Mouse (Mus musculus) layer of hippocampus, postnatal 36 days (tissue): ENCODE results near the gene Tubb4a. TPM values are rescaled to one million over a fixed set of nuclear protein-coding genes. Genes with fewer than 3 reads are reported as not detected.
"Not testable (repeated sequence)": the region's sequence is repeated elsewhere in the genome, so short reads cannot be mapped to it uniquely, and the experiment has no call there.

Experiments
- DNase-seq, 2 experiments: peaks; one replicate each; pipeline ENCODE4 v3.0.0; 2022
- total RNA-seq, 2 experiments: library from RNA; stranded (reverse); gene quantifications; 2 replicates each; pipeline ENCODE4 v1.2.3; 2021

The Tubb4a gene
- 100 to 1,000 TPM; 553 to 593 TPM for total RNA-seq

GRCm38 (mm10) chr17:57087049-57087832 lies at the start of gene Tubb4a:
Gene Tubb4a, minus strand, starts transcription at chr17:57087782.
- DNase-seq, result peak; percentile 84 to 86

- DNase-seq, result no peak
Observed at GRCm38 (mm10) chr17:57135635-57136034, 48.1 kb upstream of the Tubb4a start.

- DNase-seq, result no peak
Observed at GRCm38 (mm10) chr17:57134693-57135092, 47.1 kb upstream of the Tubb4a start.

- DNase-seq, result not testable (repeated sequence)
Observed at GRCm38 (mm10) chr17:57134021-57134420, 46.4 kb upstream of the Tubb4a start.

GRCm38 (mm10) chr17:57131793-57132192 lies 44.2 kb upstream of the Tubb4a start:
- no peak for DNase-seq

GRCm38 (mm10) chr17:57125853-57126622 lies 38.5 kb upstream of the Tubb4a start:
- DNase-seq, result no peak

- no peak for DNase-seq
Observed at GRCm38 (mm10) chr17:57124792-57125191, 37.2 kb upstream of the Tubb4a start.

- no peak for DNase-seq
Observed at GRCm38 (mm10) chr17:57123192-57124118, 35.9 kb upstream of the Tubb4a start.

GRCm38 (mm10) chr17:57121856-57122255 lies 34.3 kb upstream of the Tubb4a start:
- no peak for DNase-seq

GRCm38 (mm10) chr17:57118524-57119349 lies 31.2 kb upstream of the Tubb4a start:
- DNase-seq, result no peak

- DNase-seq, result no peak
Observed at GRCm38 (mm10) chr17:57116801-57117200, 29.2 kb upstream of the Tubb4a start.

GRCm38 (mm10) chr17:57112768-57113474 lies 25.3 kb upstream of the Tubb4a start:
- no peak for DNase-seq

GRCm38 (mm10) chr17:57110005-57110404 lies 22.4 kb upstream of the Tubb4a start:
- no peak for DNase-seq

GRCm38 (mm10) chr17:57108666-57109171 lies 21.1 kb upstream of the Tubb4a start:
- DNase-seq, result no peak

- no peak for DNase-seq
Observed at GRCm38 (mm10) chr17:57108040-57108665, 20.6 kb upstream of the Tubb4a start.

GRCm38 (mm10) chr17:57107064-57107463 lies 19.5 kb upstream of the Tubb4a start:
- DNase-seq, result no peak

GRCm38 (mm10) chr17:57106035-57106368 lies 18.4 kb upstream of the Tubb4a start:
- DNase-seq, result no peak

GRCm38 (mm10) chr17:57105181-57106034 lies 17.8 kb upstream of the Tubb4a start, which contains the start of gene Tnfsf9:
Gene Tnfsf9, plus strand, starts transcription at chr17:57105325.
- DNase-seq, result peak in 1 of 2 experiments; percentile 23

- no peak for DNase-seq
Observed at GRCm38 (mm10) chr17:57104496-57104895, 16.9 kb upstream of the Tubb4a start.
